Mouse (Mus musculus) spleen, adult 2 months (tissue): ENCODE data around the gene Eif4g3.

ENCODE experiments used
- CTCF ChIP-seq: fragments of 200-500 bp; IDR thresholded peaks from 2 replicates; pipeline ENCODE4 v1.5.1; 2011; ENCODE audit warnings: mild to moderate bottlenecking, inconsistent platforms; ENCODE audit not compliant: insufficient read depth, insufficient read length, insufficient replicate concordance; ENCODE audit errors: extremely low read depth
- POLR2A ChIP-seq: fragments of 200-500 bp; IDR thresholded peaks from 2 replicates; pipeline ENCODE4 v1.6.1; 2011; ENCODE audit warnings: low read depth, low read length, inconsistent platforms

DNA sequence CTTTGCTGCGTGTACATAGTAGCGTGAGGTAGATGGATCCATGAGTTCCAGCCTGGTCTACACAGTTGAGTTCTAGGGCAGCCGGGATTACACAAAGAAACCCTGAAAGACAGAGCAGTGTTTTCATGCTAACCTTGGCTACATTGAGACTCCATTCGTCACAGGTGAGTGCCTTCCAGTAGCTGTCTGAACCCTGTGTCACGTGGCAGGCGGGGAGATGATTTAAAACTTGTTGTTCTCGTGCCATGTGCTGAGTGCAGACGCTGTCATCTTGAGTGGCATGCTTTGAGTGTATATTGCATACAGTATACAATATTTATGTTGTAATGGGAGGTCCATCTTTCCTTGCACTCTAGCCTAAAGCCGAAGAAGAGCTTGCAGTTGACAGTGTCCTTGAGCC, 158.4 kb downstream of the Eif4g3 start:
- no peak for TF ChIP-seq CTCF
- no peak for TF ChIP-seq POLR2A
